27 mouse cellular contexts compared by ENCODE assay signal in genomic region chr4:149429592-149429991, GRCm38 (mm10). TPM values are rescaled to one million over a fixed set of nuclear protein-coding genes. Genes with fewer than 3 reads are reported as not detected.
DNase-seq lines count a peak whose midpoint lies in the region; ATAC-seq and TF ChIP-seq lines count a peak whose summit lies in the region.
"Had no signal": no experiment of that assay in that cellular context is flagged by ENCODE, and none has a peak within 500 bp of the region (broad histone marks: within the 10 kb centered on the region; RNA-seq: fewer than 3 reads in every experiment).

No protein-coding gene starts in this region.

- no peaks in the 10 kb centered on the region for H3K4me1 ChIP-seq in lung, postnatal 0 days (ENCODE audit: insufficient read depth, low read depth, low read length)

- H3K27me3 ChIP-seq in lung, postnatal 0 days (replicated peaks; ENCODE audit: insufficient read depth, low read length): no peaks in the 10 kb centered on the region
- H3K27me3 ChIP-seq: CH12.LX; embryonic facial prominence, embryonic 15.5 days; heart, embryonic 13.5 days; Patski had no signal

- H3K4me3 ChIP-seq in lung, postnatal 0 days (ENCODE audit: low read depth, low read length): no peak overlapping the region
- H3K4me3 ChIP-seq: embryonic facial prominence, embryonic 15.5 days; erythroblast, embryonic 14.5 days; forebrain, embryonic 10.5 days; heart, embryonic 13.5 days had no signal

- DNase-seq in brain, adult 2 months (ENCODE audit: low read depth, low spot score): peak; percentile 95
- DNase-seq in cerebellum, adult 11 months: peak; percentile 82
- peak; percentile 82 for DNase-seq in cerebellum, adult 8-10 months
- DNase-seq in cerebellum, postnatal 14 days: peak; percentile 82 to 91
- no peak for DNase-seq in heart, postnatal 36 days
- no peak for DNase-seq in lung, postnatal 0 days (ENCODE audit: low spot score)
- no peak for DNase-seq in left cerebral cortex, adult 9 months (ENCODE audit: low spot score in 2 of 2)
- DNase-seq: adrenal gland, adult 2 months; adrenal gland, postnatal 25 days; embryo, embryonic 11 days; gastrocnemius, postnatal 36 days; heart, adult 11 months; kidney, adult 2 months had no signal

- no peaks in the 10 kb centered on the region for H3K36me3 ChIP-seq in lung, postnatal 0 days (ENCODE audit: insufficient read depth, low read length)
- H3K36me3 ChIP-seq: embryonic facial prominence, embryonic 15.5 days; forebrain, embryonic 10.5 days; heart, embryonic 13.5 days had no signal

- no peak for ATAC-seq in lung, postnatal 0 days
- ATAC-seq: activated CD4-positive, CD25-positive, alpha-beta regulatory T cell, adult 4 months; forebrain, embryonic 14.5 days; intestine, embryonic 16.5 days; Patski had no signal

- H3K4me2 ChIP-seq in lung, postnatal 0 days (replicated peaks; ENCODE audit: low read depth, low read length): no peak overlapping the region
- H3K4me2 ChIP-seq: embryonic facial prominence, embryonic 15.5 days; heart, embryonic 13.5 days; hindbrain, embryonic 14.5 days had no signal

- H3K9me3 ChIP-seq in lung, postnatal 0 days (ENCODE audit: low read length): no peaks in the 10 kb centered on the region
- H3K9me3 ChIP-seq: embryonic facial prominence, embryonic 15.5 days; forebrain, embryonic 10.5 days; heart, embryonic 13.5 days had no signal

- 82% methylated on average over 5 of the region's 5 CpGs for WGBS in lung, postnatal 0 days

- intact Hi-C loops in heart, postnatal 36 days (cut with DNase I): no loop called here

- H3K27ac ChIP-seq in lung, postnatal 0 days (ENCODE audit: low read length): no peak overlapping the region
- H3K27ac ChIP-seq: embryonic facial prominence, embryonic 15.5 days; forebrain, embryonic 10.5 days; heart, embryonic 13.5 days; hindbrain, embryonic 14.5 days had no signal

- no peak for TF ChIP-seq CTCF in lung, postnatal 0 days (IDR thresholded peaks at IDR 0.05)

- no peak overlapping the region for H3K9ac ChIP-seq in lung, postnatal 0 days (replicated peaks; ENCODE audit: low read depth)
- H3K9ac ChIP-seq: embryonic facial prominence, embryonic 15.5 days; heart, embryonic 13.5 days; hindbrain, embryonic 14.5 days had no signal

- TF ChIP-seq EP300 in lung, postnatal 0 days (IDR thresholded peaks at IDR 0.05): no peak

RNA-seq across cellular contexts. Expression of gene Ube4b, which starts 3.0 kb away (rescaled TPM):
- 10 to 100 TPM; 48.6 to 50.6 TPM for total RNA-seq in heart, postnatal 36 days (2021)
- polyA plus RNA-seq in lung, postnatal 0 days (2015; fragmentation: Nextera tagmentation; extraction: Ambion mirVana): 14.2 and 15.1 TPM in 2 replicates

RNA-seq across cellular contexts. Expression of gene Rbp7, which starts 25.2 kb away (rescaled TPM):
- total RNA-seq in heart, postnatal 36 days (2021): 10 to 100 TPM; 76.3 to 81.1 TPM
- 1.4 and 1.8 TPM in 2 replicates for polyA plus RNA-seq in lung, postnatal 0 days (2015; fragmentation: Nextera tagmentation; extraction: Ambion mirVana)
- total RNA-seq: CH12.LX; common myeloid progenitor, adult 5-6 weeks; hematopoietic stem cell, adult 5-6 weeks had no signal
- polyA plus RNA-seq: activated CD4-positive, CD25-positive, alpha-beta regulatory T cell, adult 4 months; embryonic facial prominence, embryonic 11.5 days; erythroblast, embryonic 14.5 days; forebrain, embryonic 10.5 days; forebrain, embryonic 14.5 days; hindbrain, embryonic 14.5 days; Patski had no signal

RNA-seq across cellular contexts. Expression of gene Tmem274, which starts 47.6 kb away (rescaled TPM):
- total RNA-seq in heart, postnatal 36 days (2021): not detected
- not detected in 2 replicates for polyA plus RNA-seq in lung, postnatal 0 days (2015; fragmentation: Nextera tagmentation; extraction: Ambion mirVana)
- total RNA-seq: adrenal gland, adult 2 months; adrenal gland, postnatal 25 days; CH12.LX; common myeloid progenitor, adult 5-6 weeks; gastrocnemius, adult 8-10 months; gastrocnemius, postnatal 36 days; hematopoietic stem cell, adult 5-6 weeks had no signal
- polyA plus RNA-seq: adrenal gland, adult 2 months; embryonic facial prominence, embryonic 11.5 days; erythroblast, embryonic 14.5 days; forebrain, embryonic 14.5 days; heart, embryonic 13.5 days; hindbrain, embryonic 14.5 days; kidney, adult 2 months; Patski had no signal

RNA-seq across cellular contexts. Expression of gene Nmnat1, which starts 55.4 kb away (rescaled TPM):
- 10 to 100 TPM; 29.5 to 30.7 TPM for total RNA-seq in heart, postnatal 36 days (2021)
- polyA plus RNA-seq in lung, postnatal 0 days (2015; fragmentation: Nextera tagmentation; extraction: Ambion mirVana): 6.3 TPM in 2 replicates

RNA-seq across cellular contexts. Expression of gene Lzic, which starts 55.4 kb away (rescaled TPM):
- 10 to 100 TPM; 57.5 to 69.1 TPM for total RNA-seq in heart, postnatal 36 days (2021)
- 19.8 and 23.0 TPM in 2 replicates for polyA plus RNA-seq in lung, postnatal 0 days (2015; fragmentation: Nextera tagmentation; extraction: Ambion mirVana)

Comparison
In these comparisons a context has a peak if more than half of its experiments do, and no peak if none do; other contexts are left out.
1. DNase-seq: peak in brain, adult 2 months (single experiment), cerebellum, adult 11 months (single experiment), cerebellum, adult 8-10 months (single experiment) and cerebellum, postnatal 14 days (2 of 2); none in heart, postnatal 36 days (0 of 2), lung, postnatal 0 days (single experiment) and left cerebral cortex, adult 9 months (0 of 2).